Mouse (Mus musculus): ENCODE results near the gene Rpl9-ps1. TPM values are rescaled to one million over a fixed set of nuclear protein-coding genes. Genes with fewer than 3 reads are reported as not detected.

The Rpl9-ps1 gene
- total and polyA plus RNA-seq, 3 experiments = 0.26 TPM; not detected in 2

GRCm38 (mm10) chr11:83689918-83690317 lies 44.5 kb upstream of the Rpl9-ps1 start:
- H3K27ac ChIP-seq (ENCODE audit: control insufficient read depth, low read depth, low read length) = no peak overlapping the region
- H3K79me2 ChIP-seq (ENCODE audit: control insufficient read depth, insufficient read depth, low read length, poor library complexity) = no peaks in the 10 kb centered on the region
- no peaks in the 10 kb centered on the region for H3K9me3 ChIP-seq (replicated peaks; ENCODE audit: insufficient read depth, low read length)
- H3K4me1 ChIP-seq (ENCODE audit: control insufficient read depth in 1 of 2, insufficient read depth in 2 of 2, low read length in 2 of 2) = no peaks in the 10 kb centered on the region
- no peak for DNase-seq (ENCODE audit: low read depth, low spot score)
- peaks cover 0 to 8% of the 10 kb centered on the region in 2 experiments for H3K27me3 ChIP-seq (ENCODE audit: control insufficient read depth in 1 of 2, insufficient read depth in 2 of 2, low read length in 2 of 2)
- no peak overlapping the region for H3K9ac ChIP-seq (ENCODE audit: control insufficient read depth, low read depth, low read length, poor library complexity, severe bottlenecking)
- no peak overlapping the region for H3K4me3 ChIP-seq (ENCODE audit: control insufficient read depth in 1 of 2, insufficient read depth in 1 of 2, low read depth in 2 of 2, low read length in 2 of 2)
- TF ChIP-seq BHLHE40 (IDR thresholded peaks at IDR 0.05; ENCODE audit: borderline replicate concordance, low read depth, low read length) = no peak
- no peak for TF ChIP-seq CHD1 (IDR thresholded peaks at IDR 0.05; ENCODE audit: low read depth, low read length)
- no peak for TF ChIP-seq RAD21 (IDR thresholded peaks at IDR 0.05; ENCODE audit: low read depth, low read length)
- no peak for TF ChIP-seq TAL1 (IDR thresholded peaks at IDR 0.05; ENCODE audit: low read length)
- no peak for TF ChIP-seq POLR2AphosphoS2 (IDR thresholded peaks at IDR 0.05; ENCODE audit: low read length)
- TF ChIP-seq GABPA (IDR thresholded peaks at IDR 0.05; ENCODE audit: low read depth, low read length) = no peak
- no peaks in the 10 kb centered on the region for H3K36me3 ChIP-seq (ENCODE audit: control insufficient read depth in 1 of 2, insufficient read depth in 2 of 2, low read length in 2 of 2)

- Histone ChIP-seq H3K36me3 (ENCODE audit: control insufficient read depth in 1 of 2, insufficient read depth in 2 of 2, low read length in 2 of 2) (no peaks in the 10 kb centered on the region), H3K27ac (ENCODE audit: control insufficient read depth, low read depth, low read length) (no peak overlapping the region), H3K4me3 (ENCODE audit: control insufficient read depth in 1 of 2, insufficient read depth in 1 of 2, low read depth in 2 of 2, low read length in 2 of 2) (no peak overlapping the region), H3K27me3 (ENCODE audit: control insufficient read depth in 1 of 2, insufficient read depth in 2 of 2, low read length in 2 of 2) (peaks cover 3 to 8% of the 10 kb centered on the region in 2 experiments), H3K9ac (ENCODE audit: control insufficient read depth, low read depth, low read length, poor library complexity, severe bottlenecking) (no peak overlapping the region), H3K9me3 (replicated peaks; ENCODE audit: insufficient read depth, low read length) (no peaks in the 10 kb centered on the region), H3K79me2 (ENCODE audit: control insufficient read depth, insufficient read depth, low read length, poor library complexity) (no peaks in the 10 kb centered on the region), H3K4me1 (ENCODE audit: control insufficient read depth in 1 of 2, insufficient read depth in 2 of 2, low read length in 2 of 2) (no peaks in the 10 kb centered on the region)
- DNase-seq (ENCODE audit: low read depth, low spot score) = peak; percentile 0
- TF ChIP-seq E2F4 (IDR thresholded peaks at IDR 0.05; ENCODE audit: borderline replicate concordance, low read depth, low read length) (no peak), TAL1 (IDR thresholded peaks at IDR 0.05; ENCODE audit: low read length) (no peak), ELF1 (IDR thresholded peaks at IDR 0.05; ENCODE audit: low read depth, low read length) (no peak), UBTF (IDR thresholded peaks at IDR 0.05; ENCODE audit: borderline replicate concordance, insufficient read depth, low read depth, low read length) (no peak), MAFK (IDR thresholded peaks at IDR 0.05; ENCODE audit: borderline replicate concordance, low read depth, low read length) (no peak), TBP (IDR thresholded peaks at IDR 0.05; ENCODE audit: low read depth, low read length) (no peak), USF2 (IDR thresholded peaks at IDR 0.05; ENCODE audit: borderline replicate concordance in 1 of 2, insufficient read depth in 1 of 2, low read depth in 1 of 2, low read length in 2 of 2) (no peak), MAZ (IDR thresholded peaks at IDR 0.05; ENCODE audit: low read depth, low read length) (no peak), NELFE (IDR thresholded peaks at IDR 0.05; ENCODE audit: low read depth, low read length) (no peak)
These were observed 30.2 kb upstream of the Rpl9-ps1 start for GRCm38 (mm10) chr11:83675665-83676064.

DNA sequence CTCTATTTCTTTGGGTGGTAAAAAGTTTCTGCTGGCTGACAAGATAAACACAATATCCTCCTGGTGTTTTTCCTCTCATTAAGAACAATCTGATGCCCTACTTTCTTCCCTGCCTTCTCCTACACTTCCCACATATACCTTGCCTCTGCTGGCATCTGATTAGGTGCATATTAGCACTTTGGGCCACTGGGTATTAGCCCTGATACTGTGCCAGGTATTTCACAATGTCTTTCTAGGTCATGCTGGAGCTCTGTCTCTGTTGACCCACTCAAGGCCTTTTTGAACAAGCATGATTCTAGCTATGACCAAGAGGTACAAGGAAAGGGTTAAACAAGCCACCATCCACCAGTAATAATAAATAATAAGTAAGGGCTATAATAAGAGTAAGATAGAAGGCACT lies 26.3 kb upstream of the Rpl9-ps1 start:
- Histone ChIP-seq H3K36me3 (ENCODE audit: control insufficient read depth in 1 of 2, insufficient read depth in 2 of 2, low read length in 2 of 2) (no peaks in the 10 kb centered on the region), H3K27me3 (ENCODE audit: control insufficient read depth in 1 of 2, insufficient read depth in 2 of 2, low read length in 2 of 2) (peaks cover 5 to 26% of the 10 kb centered on the region in 2 experiments), H3K9me3 (replicated peaks; ENCODE audit: insufficient read depth, low read length) (no peaks in the 10 kb centered on the region), H3K9ac (ENCODE audit: control insufficient read depth, low read depth, low read length, poor library complexity, severe bottlenecking) (no peak overlapping the region), H3K79me2 (ENCODE audit: control insufficient read depth, insufficient read depth, low read length, poor library complexity) (no peaks in the 10 kb centered on the region), H3K4me3 (ENCODE audit: control insufficient read depth in 1 of 2, insufficient read depth in 1 of 2, low read depth in 2 of 2, low read length in 2 of 2) (no peak overlapping the region), H3K4me1 (ENCODE audit: control insufficient read depth in 1 of 2, insufficient read depth in 2 of 2, low read length in 2 of 2) (no peaks in the 10 kb centered on the region), H3K27ac (ENCODE audit: control insufficient read depth, low read depth, low read length) (no peak overlapping the region)
- no peak for TF ChIP-seq NRF1 (IDR thresholded peaks at IDR 0.05; ENCODE audit: insufficient read depth, low read depth, low read length, poor library complexity, severe bottlenecking)
- no peak for TF ChIP-seq TBP (IDR thresholded peaks at IDR 0.05; ENCODE audit: low read depth, low read length)
- no peak for TF ChIP-seq HCFC1 (IDR thresholded peaks at IDR 0.05; ENCODE audit: low read depth, low read length)
- no peak for TF ChIP-seq RAD21 (IDR thresholded peaks at IDR 0.05; ENCODE audit: low read depth, low read length)
- TF ChIP-seq CTCF (IDR thresholded peaks at IDR 0.05 in 2 of 3, conservative IDR thresholded peaks at IDR 0.05 in 1 of 3; ENCODE audit: control insufficient read depth in 1 of 3, insufficient read depth in 1 of 3, low read depth in 2 of 3, low read length in 3 of 3, poor library complexity in 1 of 3, severe bottlenecking in 1 of 3) = no peak
- no peak for TF ChIP-seq SMC3 (IDR thresholded peaks at IDR 0.05; ENCODE audit: low read depth, low read length)
- peak; percentile 0 for DNase-seq (ENCODE audit: low read depth, low spot score)

Measured in MEL (cell line).